Mouse (Mus musculus): ENCODE data around the gene Atp6v0e. TPM values are rescaled to one million over a fixed set of nuclear protein-coding genes. Genes with fewer than 3 reads are reported as not detected.

Gene Atp6v0e
- polyA plus RNA-seq, 1 experiment = 354 TPM

- Histone ChIP-seq H3K27ac (ENCODE audit: control insufficient read depth, insufficient read depth, low read length) (no peak overlapping the region), H3K27me3 (ENCODE audit: control insufficient read depth, insufficient read depth, low read length) (no peaks in the 10 kb centered on the region), H3K4me3 (ENCODE audit: control insufficient read depth, insufficient read depth, low read length) (no peak overlapping the region), H3K4me1 (replicated peaks; ENCODE audit: control insufficient read depth, insufficient read depth, low read length) (no peaks in the 10 kb centered on the region), H3K36me3 (ENCODE audit: control insufficient read depth, insufficient read depth, low read length) (peaks cover 30% of the 10 kb centered on the region)
- 93% methylated on average over 7 of the region's 7 CpGs for WGBS
- TF ChIP-seq CTCF (IDR thresholded peaks at IDR 0.05; ENCODE audit: borderline replicate concordance, control insufficient read depth, extremely low read depth, insufficient read depth, low read length, poor library complexity) (no peak), POLR2A (IDR thresholded peaks at IDR 0.05; ENCODE audit: control insufficient read depth, extremely low read depth, insufficient read depth, low read length, poor library complexity) (no peak)
- DNase-seq = no peak
Measured at GRCm38 (mm10) chr17:26694171-26694570, 31.1 kb downstream of the Atp6v0e start.

- H3K27me3 ChIP-seq (ENCODE audit: control insufficient read depth, insufficient read depth, low read length) = no peaks in the 10 kb centered on the region
- H3K36me3 ChIP-seq (ENCODE audit: control insufficient read depth, insufficient read depth, low read length) = peaks cover 40% of the 10 kb centered on the region
- TF ChIP-seq CTCF (IDR thresholded peaks at IDR 0.05; ENCODE audit: borderline replicate concordance, control insufficient read depth, extremely low read depth, insufficient read depth, low read length, poor library complexity) = no peak
- TF ChIP-seq POLR2A (IDR thresholded peaks at IDR 0.05; ENCODE audit: control insufficient read depth, extremely low read depth, insufficient read depth, low read length, poor library complexity) = no peak
- H3K27ac ChIP-seq (ENCODE audit: control insufficient read depth, insufficient read depth, low read length) = no peak overlapping the region
- no peaks in the 10 kb centered on the region for H3K4me1 ChIP-seq (replicated peaks; ENCODE audit: control insufficient read depth, insufficient read depth, low read length)
- DNase-seq = no peak
- H3K4me3 ChIP-seq (ENCODE audit: control insufficient read depth, insufficient read depth, low read length) = no peak overlapping the region
- 93% methylated on average over 3 of the region's 3 CpGs for WGBS
Measured at GRCm38 (mm10) chr17:26695193-26695592, 32.2 kb downstream of the Atp6v0e start.

GRCm38 (mm10) chr17:26698846-26699245, 35.8 kb downstream of the Atp6v0e start:
- no peaks in the 10 kb centered on the region for H3K4me1 ChIP-seq (replicated peaks; ENCODE audit: control insufficient read depth, insufficient read depth, low read length)
- no peak overlapping the region for H3K27ac ChIP-seq (ENCODE audit: control insufficient read depth, insufficient read depth, low read length)
- no peak overlapping the region for H3K4me3 ChIP-seq (ENCODE audit: control insufficient read depth, insufficient read depth, low read length)
- peaks cover 44% of the 10 kb centered on the region for H3K36me3 ChIP-seq (ENCODE audit: control insufficient read depth, insufficient read depth, low read length)
- no peaks in the 10 kb centered on the region for H3K27me3 ChIP-seq (ENCODE audit: control insufficient read depth, insufficient read depth, low read length)
- DNase-seq = peak; percentile 30
- 94% methylated on average over 5 of the region's 5 CpGs for WGBS
- TF ChIP-seq POLR2A (IDR thresholded peaks at IDR 0.05; ENCODE audit: control insufficient read depth, extremely low read depth, insufficient read depth, low read length, poor library complexity) = no peak
- TF ChIP-seq CTCF (IDR thresholded peaks at IDR 0.05; ENCODE audit: borderline replicate concordance, control insufficient read depth, extremely low read depth, insufficient read depth, low read length, poor library complexity) = peak; percentile 26; the same call in 1 of the 2 replicates

DNA sequence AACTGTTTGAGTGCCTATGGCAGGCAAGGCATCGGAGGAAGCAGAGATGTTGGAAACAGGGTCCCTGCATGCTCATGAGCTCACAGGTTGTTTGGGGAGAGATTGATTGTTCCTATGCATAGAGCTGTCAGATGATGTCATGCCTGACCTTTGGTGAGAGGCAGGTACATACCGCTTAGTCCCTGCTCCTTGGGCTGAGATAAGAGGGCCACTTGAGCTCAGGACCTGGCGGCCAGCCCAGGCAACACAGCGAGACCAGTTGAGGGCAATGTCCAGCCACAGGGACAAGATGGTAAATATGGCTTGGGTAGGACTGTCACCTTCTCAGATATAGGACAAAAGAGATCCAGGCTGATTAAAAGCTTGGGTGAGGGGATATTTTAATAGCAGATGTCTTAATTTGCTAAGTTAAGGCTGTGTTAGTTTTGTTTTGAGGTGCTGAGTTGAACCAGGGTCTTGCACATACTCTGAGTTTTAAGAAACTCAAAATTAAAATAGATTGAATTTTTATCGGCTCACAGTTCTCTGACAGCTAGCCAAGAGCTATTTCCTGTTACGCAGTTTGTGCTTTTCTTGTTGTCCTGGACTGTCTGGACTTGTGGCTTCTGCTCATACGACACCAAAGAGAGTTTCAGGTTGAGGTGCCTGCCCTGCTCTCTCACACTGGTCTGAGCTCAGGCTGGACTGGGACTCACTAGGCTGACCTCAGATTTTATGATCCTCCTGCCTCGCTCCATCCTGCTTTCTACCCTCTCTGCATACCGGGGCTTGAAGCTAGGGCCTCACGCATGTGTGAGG, 37.0 kb downstream of the Atp6v0e start:
- peaks cover 44% of the 10 kb centered on the region for H3K36me3 ChIP-seq (ENCODE audit: control insufficient read depth, insufficient read depth, low read length)
- H3K27ac ChIP-seq (ENCODE audit: control insufficient read depth, insufficient read depth, low read length) = no peak overlapping the region
- WGBS = 96% methylated on average over 10 of the region's 10 CpGs
- TF ChIP-seq POLR2A (IDR thresholded peaks at IDR 0.05; ENCODE audit: control insufficient read depth, extremely low read depth, insufficient read depth, low read length, poor library complexity) = no peak
- no peak overlapping the region for H3K4me3 ChIP-seq (ENCODE audit: control insufficient read depth, insufficient read depth, low read length)
- no peaks in the 10 kb centered on the region for H3K27me3 ChIP-seq (ENCODE audit: control insufficient read depth, insufficient read depth, low read length)
- DNase-seq = no peak
- H3K4me1 ChIP-seq (replicated peaks; ENCODE audit: control insufficient read depth, insufficient read depth, low read length) = no peaks in the 10 kb centered on the region

GRCm38 (mm10) chr17:26701565-26701964, 38.5 kb downstream of the Atp6v0e start:
- Histone ChIP-seq H3K27ac (ENCODE audit: control insufficient read depth, insufficient read depth, low read length) (no peak overlapping the region), H3K27me3 (ENCODE audit: control insufficient read depth, insufficient read depth, low read length) (no peaks in the 10 kb centered on the region), H3K4me1 (replicated peaks; ENCODE audit: control insufficient read depth, insufficient read depth, low read length) (no peaks in the 10 kb centered on the region), H3K36me3 (ENCODE audit: control insufficient read depth, insufficient read depth, low read length) (peaks cover 29% of the 10 kb centered on the region), H3K4me3 (ENCODE audit: control insufficient read depth, insufficient read depth, low read length) (no peak overlapping the region)
- 96% methylated on average over 13 of the region's 13 CpGs for WGBS
- DNase-seq = no peak
- TF ChIP-seq CTCF (IDR thresholded peaks at IDR 0.05; ENCODE audit: borderline replicate concordance, control insufficient read depth, extremely low read depth, insufficient read depth, low read length, poor library complexity) (no peak), POLR2A (IDR thresholded peaks at IDR 0.05; ENCODE audit: control insufficient read depth, extremely low read depth, insufficient read depth, low read length, poor library complexity) (no peak)

GRCm38 (mm10) chr17:26702621-26703020, 39.6 kb downstream of the Atp6v0e start:
- Histone ChIP-seq H3K36me3 (ENCODE audit: control insufficient read depth, insufficient read depth, low read length) (peaks cover 26% of the 10 kb centered on the region), H3K27ac (ENCODE audit: control insufficient read depth, insufficient read depth, low read length) (no peak overlapping the region)
- 95% methylated on average over 4 of the region's 4 CpGs for WGBS

More at GRCm38 (mm10) chr17:26702621-26703020, 39.6 kb downstream of the Atp6v0e start:
- H3K4me1 ChIP-seq (replicated peaks; ENCODE audit: control insufficient read depth, insufficient read depth, low read length) = no peaks in the 10 kb centered on the region
- TF ChIP-seq POLR2A (IDR thresholded peaks at IDR 0.05; ENCODE audit: control insufficient read depth, extremely low read depth, insufficient read depth, low read length, poor library complexity) (no peak), CTCF (IDR thresholded peaks at IDR 0.05; ENCODE audit: borderline replicate concordance, control insufficient read depth, extremely low read depth, insufficient read depth, low read length, poor library complexity) (no peak)
- H3K27me3 ChIP-seq (ENCODE audit: control insufficient read depth, insufficient read depth, low read length) = no peaks in the 10 kb centered on the region
- H3K4me3 ChIP-seq (ENCODE audit: control insufficient read depth, insufficient read depth, low read length) = no peak overlapping the region
- no peak for DNase-seq
